Mouse (Mus musculus) layer of hippocampus, adult 11-12 months (tissue): ENCODE measurements around the gene Gabre.

Source experiments
- DNase-seq: peaks from one replicate; pipeline ENCODE4 v3.0.0; 2022; ENCODE audit warnings: low spot score

Gene Gabre

DNA sequence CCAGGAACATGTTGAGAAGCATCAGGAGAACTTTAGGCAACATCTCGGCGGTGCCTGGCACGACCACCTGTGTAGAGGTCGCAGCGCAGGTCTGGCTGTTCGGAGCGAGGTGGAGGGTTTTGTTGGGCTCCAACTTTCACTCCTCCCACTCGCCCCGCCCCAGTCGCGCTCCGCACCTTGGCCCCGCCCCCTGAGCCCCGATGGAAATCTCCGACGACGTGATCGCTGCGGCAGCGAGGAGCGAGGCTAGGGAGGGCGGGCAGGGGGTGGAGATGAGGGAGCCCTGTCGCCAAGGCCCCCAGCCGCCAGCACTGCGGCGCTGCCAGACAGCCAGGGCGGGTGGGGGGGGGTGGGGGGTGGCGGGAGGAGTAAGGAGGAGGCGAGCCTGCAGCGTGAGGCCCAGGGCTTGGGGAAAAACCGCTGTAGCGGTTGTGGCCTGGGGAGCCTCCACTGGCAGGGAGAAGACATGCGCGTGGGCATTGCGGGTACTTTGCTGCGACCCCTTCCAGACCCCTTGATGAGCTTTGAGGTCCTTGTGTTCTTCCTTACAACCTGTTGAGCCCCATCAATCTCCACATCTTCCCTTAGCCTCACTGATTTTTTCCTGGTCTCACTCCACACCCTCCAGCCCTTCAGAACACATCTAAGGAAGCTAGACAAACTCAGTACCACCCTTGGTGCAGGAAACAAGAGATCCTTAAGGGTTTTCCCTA lies at the start of gene Gabre:
Gene Gabre, minus strand, starts transcription at position 145 of the 713 bp plus-strand sequence.
- no peak for DNase-seq

- no peak for DNase-seq
These were observed 23.2 kb upstream of the Gabre start for GRCm38 (mm10) chrX:72297812-72298211.

GRCm38 (mm10) chrX:72275372-72275663 lies 715 bp upstream of the Gabre start:
- no peak for DNase-seq

DNA sequence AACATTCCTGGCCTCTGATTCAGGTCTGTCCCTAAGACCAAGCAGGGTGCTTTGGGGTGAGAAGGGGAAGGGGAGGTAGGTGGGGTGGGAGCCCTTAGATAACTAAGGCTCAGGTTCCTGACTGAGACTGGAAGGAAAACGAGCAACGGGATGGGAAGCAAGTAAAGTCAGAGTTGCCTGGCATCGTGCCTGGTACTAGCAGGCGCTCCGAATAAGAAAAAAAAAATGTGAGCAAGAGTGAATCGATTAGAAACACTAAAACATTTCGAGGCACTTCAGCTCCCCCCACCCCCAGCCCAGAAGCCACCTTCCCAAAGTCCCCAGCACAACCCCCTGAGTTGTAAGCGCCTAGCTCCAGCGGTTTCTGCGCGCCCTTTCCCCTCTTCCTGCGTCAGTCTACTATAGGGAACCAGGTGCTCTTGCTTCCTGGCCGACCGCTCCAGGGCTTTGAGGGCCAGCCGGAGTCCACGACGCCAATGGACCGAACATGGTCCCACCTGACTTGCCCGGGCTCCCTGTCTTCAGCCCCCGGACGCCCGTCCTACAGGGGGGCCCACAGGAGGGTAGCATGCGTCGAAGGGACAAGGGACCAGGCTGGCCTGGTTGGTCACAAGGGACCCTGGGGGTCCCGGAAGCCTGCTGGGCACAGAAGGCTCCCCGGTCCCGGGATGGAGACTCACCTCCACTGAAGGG lies 491 bp downstream of the Gabre start:
- no peak for DNase-seq

DNA sequence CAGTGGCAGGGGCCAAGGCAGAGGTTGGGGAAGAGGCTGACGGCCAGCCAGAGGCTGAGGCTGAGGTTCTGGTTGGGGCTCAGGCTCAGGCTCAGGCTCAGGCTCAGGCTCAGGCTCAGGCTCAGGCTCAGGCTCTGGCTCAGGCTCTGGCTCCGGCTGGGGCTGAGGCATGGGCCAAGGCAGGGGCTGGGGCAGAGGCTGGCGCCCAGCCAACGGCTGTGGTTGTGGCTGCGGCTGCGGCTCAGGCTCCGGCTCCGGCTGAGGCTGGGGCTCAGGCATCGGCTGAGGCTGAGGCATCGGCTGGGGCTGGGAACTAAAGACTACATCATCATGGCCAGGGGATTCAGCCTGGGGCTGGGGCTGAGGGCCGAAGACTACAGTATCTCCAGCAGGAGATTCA lies 4.0 kb downstream of the Gabre start:
- no peak for DNase-seq

GRCm38 (mm10) chrX:72221717-72222116 lies 52.9 kb downstream of the Gabre start, which contains the start of gene Magea4:
Gene Magea4, plus strand, starts transcription at chrX:72222017.
- no peak for DNase-seq
